Mouse (Mus musculus): ENCODE measurements at regions not wholly inside any gene's neighbourhood (a gene's known extent, or its start where the extent isn't known, plus 50 kb on each side); places are given as distances from the start of the nearest gene placed in this dataset.
A peak's percentile ranks its signal among the peaks of the same experiment; 100 is the strongest.

GRCm38 (mm10) chr3:146345308-146345780, 59.1 kb upstream of the Ssx2ip start:
- WGBS = 6% methylated on average over 18 of the region's 18 CpGs
- H3K4me3 ChIP-seq (ENCODE audit: low read depth, low read length) = peak overlapping the region; percentile 24
- peak; percentile 88 for ATAC-seq (ENCODE audit: low read depth)

GRCm38 (mm10) chr3:146345946-146346345, 58.5 kb upstream of the Ssx2ip start:
- WGBS = 65% methylated on average over 4 of the region's 4 CpGs
- Histone ChIP-seq H3K4me3 (ENCODE audit: low read depth, low read length) (no peak overlapping the region), H3K27ac (replicated peaks; ENCODE audit: low read depth, low read length) (no peak overlapping the region), H3K9ac (ENCODE audit: low read depth, low read length) (no peak overlapping the region), H3K4me2 (ENCODE audit: low read depth, low read length) (peak overlapping the region; percentile 51; the same call in 1 of the 2 replicates), H3K9me3 (ENCODE audit: control insufficient read depth, low read length) (no peaks in the 10 kb centered on the region), H3K4me1 (ENCODE audit: control insufficient read depth, insufficient read depth, low read length) (no peaks in the 10 kb centered on the region), H3K27me3 (replicated peaks; ENCODE audit: control insufficient read depth, insufficient read depth, low read length) (no peaks in the 10 kb centered on the region), H3K36me3 (ENCODE audit: control insufficient read depth, insufficient read depth, low read length) (no peaks in the 10 kb centered on the region)
- ATAC-seq (ENCODE audit: low read depth) = no peak
- DNase-seq (ENCODE audit: low spot score) = no peak

More at GRCm38 (mm10) chr3:146345308-146345780, 59.1 kb upstream of the Ssx2ip start:
- DNase-seq (ENCODE audit: low spot score) = peak; percentile 81
- H3K9me3 ChIP-seq (ENCODE audit: control insufficient read depth, low read length) = no peaks in the 10 kb centered on the region
- H3K4me2 ChIP-seq (ENCODE audit: low read depth, low read length) = peak overlapping the region; percentile 51
- no peaks in the 10 kb centered on the region for H3K27me3 ChIP-seq (replicated peaks; ENCODE audit: control insufficient read depth, insufficient read depth, low read length)
- H3K4me1 ChIP-seq (ENCODE audit: control insufficient read depth, insufficient read depth, low read length) = no peaks in the 10 kb centered on the region; the same call in 1 of the 2 replicates
- no peak overlapping the region for H3K27ac ChIP-seq (replicated peaks; ENCODE audit: low read depth, low read length)
- no peak overlapping the region; the same call in 1 of the 2 replicates for H3K9ac ChIP-seq (ENCODE audit: low read depth, low read length)
- no peaks in the 10 kb centered on the region for H3K36me3 ChIP-seq (ENCODE audit: control insufficient read depth, insufficient read depth, low read length)

- Histone ChIP-seq H3K9ac (ENCODE audit: low read depth, low read length) (no peak overlapping the region), H3K27me3 (replicated peaks; ENCODE audit: control insufficient read depth, insufficient read depth, low read length) (no peaks in the 10 kb centered on the region), H3K4me1 (ENCODE audit: control insufficient read depth, insufficient read depth, low read length) (no peaks in the 10 kb centered on the region), H3K27ac (replicated peaks; ENCODE audit: low read depth, low read length) (no peak overlapping the region), H3K4me2 (ENCODE audit: low read depth, low read length) (no peak overlapping the region), H3K36me3 (ENCODE audit: control insufficient read depth, insufficient read depth, low read length) (no peaks in the 10 kb centered on the region), H3K4me3 (ENCODE audit: low read depth, low read length) (no peak overlapping the region), H3K9me3 (ENCODE audit: control insufficient read depth, low read length) (no peaks in the 10 kb centered on the region)
- ATAC-seq (ENCODE audit: low read depth) (no peak), DNase-seq (ENCODE audit: low spot score) (no peak)
- 69% methylated on average over 3 of the region's 3 CpGs for WGBS
These were observed 57.1 kb upstream of the Ssx2ip start for GRCm38 (mm10) chr3:146347311-146347710.

- no peaks in the 10 kb centered on the region for H3K4me1 ChIP-seq (ENCODE audit: control insufficient read depth, insufficient read depth, low read length)
- H3K27me3 ChIP-seq (replicated peaks; ENCODE audit: control insufficient read depth, insufficient read depth, low read length) = no peaks in the 10 kb centered on the region
- H3K36me3 ChIP-seq (ENCODE audit: control insufficient read depth, insufficient read depth, low read length) = no peaks in the 10 kb centered on the region
- H3K4me2 ChIP-seq (ENCODE audit: low read depth, low read length) = no peak overlapping the region
- no peak overlapping the region for H3K9ac ChIP-seq (ENCODE audit: low read depth, low read length)
- H3K9me3 ChIP-seq (ENCODE audit: control insufficient read depth, low read length) = no peaks in the 10 kb centered on the region
- H3K27ac ChIP-seq (replicated peaks; ENCODE audit: low read depth, low read length) = no peak overlapping the region
- DNase-seq (ENCODE audit: low spot score) (no peak), ATAC-seq (ENCODE audit: low read depth) (no peak)
- 78% methylated on average over 8 of the region's 8 CpGs for WGBS
- H3K4me3 ChIP-seq (ENCODE audit: low read depth, low read length) = no peak overlapping the region
These were observed 55.5 kb upstream of the Ssx2ip start for GRCm38 (mm10) chr3:146348921-146349320.

- H3K4me1 ChIP-seq (ENCODE audit: control insufficient read depth, insufficient read depth, low read length) = no peaks in the 10 kb centered on the region
- 65% methylated on average over 8 of the region's 8 CpGs for WGBS
- no peak overlapping the region for H3K4me3 ChIP-seq (ENCODE audit: low read depth, low read length)
- H3K9ac ChIP-seq (ENCODE audit: low read depth, low read length) = no peak overlapping the region
- H3K4me2 ChIP-seq (ENCODE audit: low read depth, low read length) = no peak overlapping the region
- ATAC-seq (ENCODE audit: low read depth) (no peak), DNase-seq (ENCODE audit: low spot score) (no peak)
- H3K36me3 ChIP-seq (ENCODE audit: control insufficient read depth, insufficient read depth, low read length) = no peaks in the 10 kb centered on the region
- H3K9me3 ChIP-seq (ENCODE audit: control insufficient read depth, low read length) = no peaks in the 10 kb centered on the region
- no peaks in the 10 kb centered on the region for H3K27me3 ChIP-seq (replicated peaks; ENCODE audit: control insufficient read depth, insufficient read depth, low read length)
- no peak overlapping the region for H3K27ac ChIP-seq (replicated peaks; ENCODE audit: low read depth, low read length)
These were observed 55.0 kb upstream of the Ssx2ip start for GRCm38 (mm10) chr3:146349393-146349792.

GRCm38 (mm10) chr3:146350126-146350525, 54.3 kb upstream of the Ssx2ip start:
- no peak overlapping the region for H3K4me2 ChIP-seq (ENCODE audit: low read depth, low read length)
- H3K27me3 ChIP-seq (replicated peaks; ENCODE audit: control insufficient read depth, insufficient read depth, low read length) = no peaks in the 10 kb centered on the region
- DNase-seq (ENCODE audit: low spot score) (no peak), ATAC-seq (ENCODE audit: low read depth) (no peak)
- H3K27ac ChIP-seq (replicated peaks; ENCODE audit: low read depth, low read length) = no peak overlapping the region
- no peaks in the 10 kb centered on the region for H3K4me1 ChIP-seq (ENCODE audit: control insufficient read depth, insufficient read depth, low read length)
- H3K9me3 ChIP-seq (ENCODE audit: control insufficient read depth, low read length) = no peaks in the 10 kb centered on the region
- 86% methylated on average over 9 of the region's 9 CpGs for WGBS
- no peak overlapping the region for H3K9ac ChIP-seq (ENCODE audit: low read depth, low read length)
- H3K4me3 ChIP-seq (ENCODE audit: low read depth, low read length) = no peak overlapping the region
- no peaks in the 10 kb centered on the region for H3K36me3 ChIP-seq (ENCODE audit: control insufficient read depth, insufficient read depth, low read length)

- ATAC-seq (ENCODE audit: low read depth) (peak; percentile 72; the same call in 1 of the 2 replicates), DNase-seq (ENCODE audit: low spot score) (peak; percentile 57)
- Histone ChIP-seq H3K4me1 (ENCODE audit: control insufficient read depth, insufficient read depth, low read length) (no peaks in the 10 kb centered on the region), H3K9ac (ENCODE audit: low read depth, low read length) (no peak overlapping the region), H3K9me3 (ENCODE audit: control insufficient read depth, low read length) (no peaks in the 10 kb centered on the region), H3K27me3 (replicated peaks; ENCODE audit: control insufficient read depth, insufficient read depth, low read length) (no peaks in the 10 kb centered on the region), H3K4me2 (ENCODE audit: low read depth, low read length) (no peak overlapping the region), H3K4me3 (ENCODE audit: low read depth, low read length) (no peak overlapping the region), H3K27ac (replicated peaks; ENCODE audit: low read depth, low read length) (no peak overlapping the region), H3K36me3 (ENCODE audit: control insufficient read depth, insufficient read depth, low read length) (no peaks in the 10 kb centered on the region)
- WGBS = 92% methylated on average over 1 of the region's 1 CpGs
These were observed 53.0 kb upstream of the Ssx2ip start for GRCm38 (mm10) chr3:146351468-146351867.

- 86% methylated on average over 4 of the region's 4 CpGs for WGBS
- H3K9ac ChIP-seq (ENCODE audit: low read depth, low read length) = no peak overlapping the region
- H3K27ac ChIP-seq (replicated peaks; ENCODE audit: low read depth, low read length) = no peak overlapping the region
- H3K4me1 ChIP-seq (ENCODE audit: control insufficient read depth, insufficient read depth, low read length) = no peaks in the 10 kb centered on the region
- H3K27me3 ChIP-seq (replicated peaks; ENCODE audit: control insufficient read depth, insufficient read depth, low read length) = no peaks in the 10 kb centered on the region
- DNase-seq (ENCODE audit: low spot score) (no peak), ATAC-seq (ENCODE audit: low read depth) (no peak)
- H3K4me3 ChIP-seq (ENCODE audit: low read depth, low read length) = no peak overlapping the region
- no peaks in the 10 kb centered on the region for H3K36me3 ChIP-seq (ENCODE audit: control insufficient read depth, insufficient read depth, low read length)
- no peaks in the 10 kb centered on the region for H3K9me3 ChIP-seq (ENCODE audit: control insufficient read depth, low read length)
- H3K4me2 ChIP-seq (ENCODE audit: low read depth, low read length) = no peak overlapping the region
These were observed 52.3 kb upstream of the Ssx2ip start for GRCm38 (mm10) chr3:146352187-146352586.

- WGBS = 91% methylated on average over 4 of the region's 4 CpGs
- Histone ChIP-seq H3K9me3 (ENCODE audit: control insufficient read depth, low read length) (no peaks in the 10 kb centered on the region), H3K27ac (replicated peaks; ENCODE audit: low read depth, low read length) (no peak overlapping the region), H3K27me3 (replicated peaks; ENCODE audit: control insufficient read depth, insufficient read depth, low read length) (no peaks in the 10 kb centered on the region), H3K4me3 (ENCODE audit: low read depth, low read length) (no peak overlapping the region), H3K9ac (ENCODE audit: low read depth, low read length) (no peak overlapping the region), H3K4me2 (ENCODE audit: low read depth, low read length) (no peak overlapping the region), H3K4me1 (ENCODE audit: control insufficient read depth, insufficient read depth, low read length) (no peaks in the 10 kb centered on the region), H3K36me3 (ENCODE audit: control insufficient read depth, insufficient read depth, low read length) (no peaks in the 10 kb centered on the region)
- DNase-seq (ENCODE audit: low spot score) (no peak), ATAC-seq (ENCODE audit: low read depth) (no peak)
These were observed 50.5 kb upstream of the Ssx2ip start for GRCm38 (mm10) chr3:146353961-146354360.
